Mouse (Mus musculus) ES-Bruce4 (cell line): ENCODE results near the gene Olfr1158. TPM values are rescaled to one million over a fixed set of nuclear protein-coding genes. Genes with fewer than 3 reads are reported as not detected.

Experiments
- H3K27ac ChIP-seq: 2 replicates; pipeline ENCODE4 v1.5.1; 2012; ENCODE audit warnings: low read length, inconsistent platforms; ENCODE audit not compliant: insufficient read depth
- H3K27me3 ChIP-seq: 2 replicates; pipeline ENCODE4 v1.6.1; 2012; ENCODE audit warnings: mild to moderate bottlenecking, low read length, inconsistent platforms; ENCODE audit not compliant: control insufficient read depth, poor library complexity, insufficient read depth, severe bottlenecking
- H3K36me3 ChIP-seq: 2 replicates; pipeline ENCODE4 v1.6.1; 2012; ENCODE audit warnings: inconsistent platforms, mild to moderate bottlenecking, low read length, moderate library complexity; ENCODE audit not compliant: control insufficient read depth, poor library complexity, insufficient read depth, severe bottlenecking
- H3K4me1 ChIP-seq: one replicate; pipeline ENCODE4 v1.8.1; 2011; ENCODE audit warnings: low read length; ENCODE audit not compliant: control insufficient read depth, insufficient read depth
- H3K4me3 ChIP-seq: 2 replicates; pipeline ENCODE4 v1.5.1; 2011; ENCODE audit warnings: low read depth, mild to moderate bottlenecking, low read length
- H3K9ac ChIP-seq: 2 replicates; pipeline ENCODE4 v1.6.1; 2012; ENCODE audit warnings: low read depth, mild to moderate bottlenecking, inconsistent platforms; ENCODE audit not compliant: poor library complexity, severe bottlenecking
- H3K9me3 ChIP-seq: replicated peaks from 2 replicates; pipeline ENCODE4 v1.6.1; 2012; ENCODE audit warnings: mild to moderate bottlenecking, low read length, inconsistent platforms; ENCODE audit not compliant: control insufficient read depth, poor library complexity, insufficient read depth, severe bottlenecking
- CTCF ChIP-seq: IDR thresholded peaks from one replicate; pipeline ENCODE4 v1.8.1; 2011; ENCODE audit warnings: low read depth, low read length
- EP300 ChIP-seq: IDR thresholded peaks from 2 replicates; pipeline ENCODE4 v1.6.1; 2011; ENCODE audit warnings: low read depth, low read length; ENCODE audit not compliant: insufficient read depth
- POLR2A ChIP-seq: IDR thresholded peaks from one replicate; pipeline ENCODE4 v1.8.1; 2011; ENCODE audit warnings: low read length; ENCODE audit not compliant: insufficient read depth
- polyA plus RNA-seq: library from polyadenylated mRNA; stranded (reverse); fragments of >200 nt; gene quantifications from 2 replicates; pipeline ENCODE4 v1.2.4, GENCODE M21; 2011; ENCODE audit warnings: low read depth; ENCODE audit not compliant: missing spikeins, insufficient read depth, insufficient read length

The Olfr1158 gene
- polyA plus RNA-seq, 1 experiment, result not detected

- H3K27me3 ChIP-seq, result no peaks in the 10 kb centered on the region
- no peaks in the 10 kb centered on the region for H3K9me3 ChIP-seq
- H3K36me3 ChIP-seq, result no peaks in the 10 kb centered on the region
- no peak within 1 kb of the TSS for H3K9ac ChIP-seq
- TF ChIP-seq CTCF (no peak), EP300 (no peak), POLR2A (no peak)
- H3K4me3 ChIP-seq, result no peak within 1 kb of the TSS
- no peak within 1 kb of the TSS for H3K27ac ChIP-seq
- H3K4me1 ChIP-seq, result no peaks in the 10 kb centered on the region
Observed at GRCm38 (mm10) chr2:88037599-88037998, 47.7 kb downstream of the Olfr1158 start, which contains the start of gene Olfr73. TSS of gene Olfr73 (minus strand) at chr2:88037699.

Other genes with a start within 250 kb of the Olfr1158 start
- not detected in 2 replicates for gene Olfr1140, start 246.4 kb upstream of the Olfr1158 start, polyA plus RNA-seq
- not detected in 2 replicates for gene Olfr1141, start 236.1 kb upstream of the Olfr1158 start, polyA plus RNA-seq
- gene Olfr152, start 210.6 kb upstream of the Olfr1158 start, polyA plus RNA-seq, result not detected in 2 replicates
- not detected in 2 replicates for gene Olfr1143, start 189.5 kb upstream of the Olfr1158 start, polyA plus RNA-seq
- gene Olfr1145, start 180.3 kb upstream of the Olfr1158 start, polyA plus RNA-seq, result not detected in 2 replicates
- not detected in 2 replicates for gene Olfr1148, start 159.6 kb upstream of the Olfr1158 start, polyA plus RNA-seq
- not detected in 2 replicates for gene Olfr1150-ps1, start 146.1 kb upstream of the Olfr1158 start, polyA plus RNA-seq
- gene Olfr1151, start 134.3 kb upstream of the Olfr1158 start, polyA plus RNA-seq, result not detected in 2 replicates
- gene Olfr1152, start 123.6 kb upstream of the Olfr1158 start, polyA plus RNA-seq, result not detected in 2 replicates
- not detected in 2 replicates for gene Olfr1153, start 95.2 kb upstream of the Olfr1158 start, polyA plus RNA-seq
- not detected in 2 replicates for gene Olfr1154, start 84.9 kb upstream of the Olfr1158 start, polyA plus RNA-seq
- gene Olfr1155, start 45.0 kb upstream of the Olfr1158 start, polyA plus RNA-seq, result not detected in 2 replicates
- not detected in 2 replicates for gene Olfr1156, start 37.0 kb upstream of the Olfr1158 start, polyA plus RNA-seq
- gene Olfr1157, start 21.8 kb upstream of the Olfr1158 start, polyA plus RNA-seq, result not detected in 2 replicates
- not detected in 2 replicates for gene Olfr74, start 15.4 kb upstream of the Olfr1158 start, polyA plus RNA-seq
- gene Olfr1160, start 18.2 kb downstream of the Olfr1158 start, polyA plus RNA-seq, result not detected in 2 replicates
- gene Olfr1161, start 32.7 kb downstream of the Olfr1158 start, polyA plus RNA-seq, result not detected in 2 replicates
- gene Olfr73, start 47.6 kb downstream of the Olfr1158 start, polyA plus RNA-seq, result not detected in 2 replicates
- not detected in 2 replicates for gene Olfr1162, start 61.0 kb downstream of the Olfr1158 start, polyA plus RNA-seq
- not detected in 2 replicates for gene Olfr1163, start 81.7 kb downstream of the Olfr1158 start, polyA plus RNA-seq
- gene Olfr1164, start 103.9 kb downstream of the Olfr1158 start, polyA plus RNA-seq, result not detected in 2 replicates
- not detected in 2 replicates for gene Olfr1166, start 138.2 kb downstream of the Olfr1158 start, polyA plus RNA-seq
- gene Olfr1167, start 165.1 kb downstream of the Olfr1158 start, polyA plus RNA-seq, result not detected in 2 replicates
- not detected in 2 replicates for gene Olfr1168, start 191.8 kb downstream of the Olfr1158 start, polyA plus RNA-seq
- not detected in 2 replicates for gene Olfr1170, start 238.2 kb downstream of the Olfr1158 start, polyA plus RNA-seq